Mouse (Mus musculus) liver, adult 2 months (tissue): Measurements from ENCODE around the gene A630076J17Rik.

Experiments used
- CTCF ChIP-seq: fragments of 200-500 bp; IDR thresholded peaks from 2 replicates; pipeline ENCODE4 v1.5.1; 2011; ENCODE audit warnings: low read depth, low read length, control low read depth
- POLR2A ChIP-seq: fragments of 200-500 bp; IDR thresholded peaks from 2 replicates; pipeline ENCODE4 v1.6.1; 2011; ENCODE audit warnings: low read length, control low read depth; ENCODE audit not compliant: insufficient read depth; ENCODE audit errors: extremely low read depth

GRCm38 (mm10) chr3:107256724-107257123 lies 26.3 kb downstream of the A630076J17Rik start:
- TF ChIP-seq CTCF (no peak), POLR2A (no peak)
